Comparison of ENCODE assay signal across 16 mouse cellular contexts in genomic region chr3:9103456-9103855, GRCm38 (mm10).
"Had no signal": no experiment of that assay in that cellular context is flagged by ENCODE, and none has a peak within 500 bp of the region (broad histone marks: within the 10 kb centered on the region; RNA-seq: fewer than 3 reads in every experiment).

No protein-coding gene starts in this region.

- H3K9me3 ChIP-seq: neural tube, embryonic 13.5 days; neural tube, embryonic 15.5 days; stomach, embryonic 15.5 days had no signal

- H3K27me3 ChIP-seq: neural tube, embryonic 13.5 days; neural tube, embryonic 15.5 days; stomach, embryonic 15.5 days had no signal

- H3K36me3 ChIP-seq: neural tube, embryonic 13.5 days; neural tube, embryonic 15.5 days; stomach, embryonic 15.5 days had no signal

- H3K4me3 ChIP-seq: neural tube, embryonic 13.5 days; neural tube, embryonic 15.5 days; stomach, embryonic 15.5 days had no signal

- DNase-seq: retina, postnatal 1 day; right cerebral cortex, adult 18-20 months; right cerebral cortex, postnatal 14 days; right cerebral cortex, postnatal 25 days; right cerebral cortex, postnatal 4 days; spleen, adult 18-20 months; thymus, adult 18-20 months; thymus, adult 2 months; thymus, postnatal 14 days; thymus, postnatal 25 days; thymus, postnatal 36 days; thymus, postnatal 4 days had no signal

- H3K9ac ChIP-seq: neural tube, embryonic 13.5 days; neural tube, embryonic 15.5 days; stomach, embryonic 15.5 days had no signal

- H3K4me1 ChIP-seq: neural tube, embryonic 13.5 days; neural tube, embryonic 15.5 days; stomach, embryonic 15.5 days had no signal

- H3K4me2 ChIP-seq: neural tube, embryonic 13.5 days; neural tube, embryonic 15.5 days; stomach, embryonic 15.5 days had no signal

- H3K27ac ChIP-seq: neural tube, embryonic 13.5 days; neural tube, embryonic 15.5 days; stomach, embryonic 15.5 days; stomach, postnatal 0 days had no signal
